Mouse (Mus musculus) forebrain, embryonic 13.5 days (tissue): ENCODE results near the gene Lrrc72. TPM values are rescaled to one million over a fixed set of nuclear protein-coding genes. Genes with fewer than 3 reads are reported as not detected.
"Not testable (repeated sequence)": the region's sequence is repeated elsewhere in the genome, so short reads cannot be mapped to it uniquely, and the experiment has no call there.

Source experiments
- ATAC-seq: fragments of 200-750 bp; cut with Nextera tagmentation; 2 replicates; pipeline ENCODE4 v1.8.0; 2017
- H3K27ac ChIP-seq: fragments of 300-500 bp; sonication (generic); 2 replicates; pipeline ENCODE4 v1.5.1; 2015; ENCODE audit warnings: inconsistent platforms, mild to moderate bottlenecking, moderate library complexity
- H3K27me3 ChIP-seq: fragments of 300-500 bp; sonication (generic); 2 replicates; pipeline ENCODE4 v1.6.1; 2015; ENCODE audit warnings: mild to moderate bottlenecking, inconsistent platforms
- H3K36me3 ChIP-seq: fragments of 300-500 bp; sonication (generic); 2 replicates; pipeline ENCODE4 v1.6.1; 2015; ENCODE audit warnings: mild to moderate bottlenecking, inconsistent platforms; ENCODE audit not compliant: poor library complexity, severe bottlenecking
- H3K4me1 ChIP-seq: fragments of 300-500 bp; sonication (generic); 2 replicates; pipeline ENCODE4 v1.6.1; 2015; ENCODE audit warnings: inconsistent platforms
- H3K4me2 ChIP-seq: fragments of 300-500 bp; sonication (generic); 2 replicates; pipeline ENCODE4 v1.6.1; 2015; ENCODE audit warnings: inconsistent platforms, mild to moderate bottlenecking, moderate library complexity
- H3K4me3 ChIP-seq: fragments of 300-500 bp; sonication (generic); 2 replicates; pipeline ENCODE4 v1.5.1; 2015; ENCODE audit warnings: mild to moderate bottlenecking, inconsistent platforms
- H3K9ac ChIP-seq: fragments of 300-500 bp; sonication (generic); 2 replicates; pipeline ENCODE4 v1.6.1; 2015; ENCODE audit warnings: mild to moderate bottlenecking, inconsistent platforms
- H3K9me3 ChIP-seq: fragments of 300-500 bp; sonication (generic); replicated peaks from 2 replicates; pipeline ENCODE4 v1.6.1; 2016; ENCODE audit warnings: inconsistent platforms
- WGBS: fragments of 180-500 bp; shearing (Covaris S2); methylation state at CpG from one replicate; pipeline ENCODE4 v1.1.7; 2015; 5-methylcytosine and 5-hydroxymethylcytosine counted together
- polyA plus RNA-seq: library from polyadenylated mRNA; unstranded; fragments of >200 nt; fragmentation: Nextera tagmentation; extraction: Ambion mirVana; gene quantifications from 2 replicates; pipeline ENCODE4 v1.2.1, GENCODE M21; 2015

Gene Lrrc72
- polyA plus RNA-seq, 1 experiment from 2014 or later, result not detected

- H3K27ac ChIP-seq, result no peak overlapping the region
- no peak overlapping the region for H3K9ac ChIP-seq
- 69% methylated on average over 4 of the region's 4 CpGs for WGBS
- H3K4me2 ChIP-seq, result no peak overlapping the region
- H3K4me1 ChIP-seq, result no peaks in the 10 kb centered on the region
- H3K9me3 ChIP-seq, result no peaks in the 10 kb centered on the region
- no peaks in the 10 kb centered on the region for H3K36me3 ChIP-seq
- H3K4me3 ChIP-seq, result no peak overlapping the region
- no peaks in the 10 kb centered on the region for H3K27me3 ChIP-seq
- ATAC-seq, result no peak
Observed at GRCm38 (mm10) chr12:36216230-36216629, 37.0 kb downstream of the Lrrc72 start.

- Histone ChIP-seq H3K9me3 (no peaks in the 10 kb centered on the region), H3K27me3 (no peaks in the 10 kb centered on the region), H3K4me1 (no peaks in the 10 kb centered on the region), H3K9ac (no peak overlapping the region), H3K4me3 (no peak overlapping the region), H3K36me3 (no peaks in the 10 kb centered on the region), H3K27ac (no peak overlapping the region), H3K4me2 (no peak overlapping the region)
- WGBS, result 0% methylated on average over 1 of the region's 1 CpGs
- peak; percentile 89 for ATAC-seq
Observed at GRCm38 (mm10) chr12:36215149-36215480, 38.1 kb downstream of the Lrrc72 start.

GRCm38 (mm10) chr12:36214389-36215148, 38.6 kb downstream of the Lrrc72 start:
- Histone ChIP-seq H3K4me3 (no peak overlapping the region), H3K27ac (no peak overlapping the region), H3K36me3 (no peaks in the 10 kb centered on the region), H3K27me3 (no peaks in the 10 kb centered on the region), H3K4me2 (no peak overlapping the region), H3K4me1 (no peaks in the 10 kb centered on the region), H3K9ac (no peak overlapping the region), H3K9me3 (no peaks in the 10 kb centered on the region)
- peak; percentile 60 for ATAC-seq
- WGBS, result 55% methylated on average over 8 of the region's 8 CpGs

- Histone ChIP-seq H3K9ac (no peak overlapping the region), H3K27me3 (no peaks in the 10 kb centered on the region), H3K27ac (no peak overlapping the region), H3K4me1 (peaks cover 15% of the 10 kb centered on the region), H3K4me2 (no peak overlapping the region), H3K36me3 (no peaks in the 10 kb centered on the region), H3K4me3 (no peak overlapping the region), H3K9me3 (no peaks in the 10 kb centered on the region)
- no peak for ATAC-seq
- WGBS, result 60% methylated on average over 4 of the region's 4 CpGs
Observed at GRCm38 (mm10) chr12:36210096-36210495, 43.1 kb downstream of the Lrrc72 start.

- 55% methylated on average over 19 of the region's 19 CpGs for WGBS
Observed at GRCm38 (mm10) chr12:36208456-36208855, 44.7 kb downstream of the Lrrc72 start.

GRCm38 (mm10) chr12:36207800-36208148, 45.4 kb downstream of the Lrrc72 start:
- H3K4me3 ChIP-seq, result no peak overlapping the region
- H3K36me3 ChIP-seq, result no peaks in the 10 kb centered on the region
- ATAC-seq, result peak; percentile 17; the same call in 1 of the 2 replicates
- 73% methylated on average over 7 of the region's 7 CpGs for WGBS
- no peak overlapping the region; the same call in 1 of the 2 replicates for H3K27ac ChIP-seq
- H3K27me3 ChIP-seq, result no peaks in the 10 kb centered on the region
- peak overlapping the region; percentile 37 for H3K4me2 ChIP-seq
- peaks cover 15% of the 10 kb centered on the region for H3K4me1 ChIP-seq
- H3K9me3 ChIP-seq, result no peaks in the 10 kb centered on the region
- no peak overlapping the region for H3K9ac ChIP-seq

More at GRCm38 (mm10) chr12:36208456-36208855, 44.7 kb downstream of the Lrrc72 start:
- peak overlapping the region; percentile 9; the same call in 1 of the 2 replicates for H3K4me2 ChIP-seq
- peaks cover 15% of the 10 kb centered on the region for H3K4me1 ChIP-seq
- no peak for ATAC-seq
- H3K27ac ChIP-seq, result no peak overlapping the region
- no peak overlapping the region for H3K4me3 ChIP-seq
- no peaks in the 10 kb centered on the region for H3K9me3 ChIP-seq
- no peaks in the 10 kb centered on the region for H3K27me3 ChIP-seq
- no peaks in the 10 kb centered on the region for H3K36me3 ChIP-seq
- H3K9ac ChIP-seq, result no peak overlapping the region

- no peaks in the 10 kb centered on the region for H3K9me3 ChIP-seq
- no peak overlapping the region; the same call in 1 of the 2 replicates for H3K27ac ChIP-seq
- ATAC-seq, result peak; percentile 96
- H3K36me3 ChIP-seq, result no peaks in the 10 kb centered on the region
- peak overlapping the region; percentile 37 for H3K4me2 ChIP-seq
- peaks cover 15% of the 10 kb centered on the region for H3K4me1 ChIP-seq
- H3K27me3 ChIP-seq, result no peaks in the 10 kb centered on the region
- no peak overlapping the region for H3K9ac ChIP-seq
- H3K4me3 ChIP-seq, result no peak overlapping the region
- 38% methylated on average over 9 of the region's 9 CpGs for WGBS
Observed at GRCm38 (mm10) chr12:36207072-36207799, 46.0 kb downstream of the Lrrc72 start.

- H3K9me3 ChIP-seq, H3K4me3 ChIP-seq, H3K27me3 ChIP-seq, H3K4me2 ChIP-seq, H3K27ac ChIP-seq, H3K36me3 ChIP-seq, ATAC-seq, H3K9ac ChIP-seq: not testable (repeated sequence)
- H3K4me1 ChIP-seq, result peaks cover 15% of the 10 kb centered on the region
- WGBS, result 52% methylated on average over 5 of the region's 5 CpGs
Observed at GRCm38 (mm10) chr12:36205579-36206119, 47.5 kb downstream of the Lrrc72 start.

GRCm38 (mm10) chr12:36194976-36195375, 58.2 kb downstream of the Lrrc72 start:
- Histone ChIP-seq H3K4me2 (no peak overlapping the region), H3K9me3 (peaks cover 25% of the 10 kb centered on the region), H3K27me3 (no peaks in the 10 kb centered on the region), H3K4me3 (no peak overlapping the region), H3K9ac (no peak overlapping the region), H3K27ac (no peak overlapping the region), H3K36me3 (peaks cover 68% of the 10 kb centered on the region), H3K4me1 (no peaks in the 10 kb centered on the region)
- ATAC-seq, result no peak
- 92% methylated on average over 7 of the region's 7 CpGs for WGBS

GRCm38 (mm10) chr12:36190343-36190742, 62.9 kb downstream of the Lrrc72 start:
- H3K4me3 ChIP-seq, result no peak overlapping the region
- H3K27ac ChIP-seq, result no peak overlapping the region
- H3K27me3 ChIP-seq, result no peaks in the 10 kb centered on the region
- WGBS, result 87% methylated on average over 5 of the region's 5 CpGs
- no peaks in the 10 kb centered on the region for H3K9me3 ChIP-seq
- peaks cover 69% of the 10 kb centered on the region for H3K36me3 ChIP-seq
- H3K4me1 ChIP-seq, result no peaks in the 10 kb centered on the region
- H3K4me2 ChIP-seq, result no peak overlapping the region
- ATAC-seq, result no peak
- H3K9ac ChIP-seq, result no peak overlapping the region

GRCm38 (mm10) chr12:36189610-36190009, 63.6 kb downstream of the Lrrc72 start:
- no peak overlapping the region for H3K4me2 ChIP-seq
- no peak overlapping the region for H3K27ac ChIP-seq
- H3K36me3 ChIP-seq, result peaks cover 62% of the 10 kb centered on the region
- H3K9ac ChIP-seq, result no peak overlapping the region
- H3K4me1 ChIP-seq, result no peaks in the 10 kb centered on the region
- 95% methylated on average over 3 of the region's 3 CpGs for WGBS
- H3K27me3 ChIP-seq, result no peaks in the 10 kb centered on the region
- ATAC-seq, result no peak
- no peak overlapping the region for H3K4me3 ChIP-seq
- no peaks in the 10 kb centered on the region for H3K9me3 ChIP-seq

GRCm38 (mm10) chr12:36187081-36187480, 66.1 kb downstream of the Lrrc72 start:
- no peak for ATAC-seq
- Histone ChIP-seq H3K27ac (no peak overlapping the region), H3K36me3 (peaks cover 68% of the 10 kb centered on the region), H3K9ac (no peak overlapping the region), H3K4me2 (no peak overlapping the region), H3K27me3 (no peaks in the 10 kb centered on the region), H3K4me1 (no peaks in the 10 kb centered on the region), H3K9me3 (no peaks in the 10 kb centered on the region), H3K4me3 (no peak overlapping the region)
- WGBS, result 88% methylated on average over 6 of the region's 6 CpGs
